Mouse (Mus musculus): ENCODE results near the gene Tbxa2r. TPM values are rescaled to one million over a fixed set of nuclear protein-coding genes. Genes with fewer than 3 reads are reported as not detected.

The Tbxa2r gene
- polyA plus RNA-seq, 1 experiment from 2014 or later = 23.1 TPM

DNA sequence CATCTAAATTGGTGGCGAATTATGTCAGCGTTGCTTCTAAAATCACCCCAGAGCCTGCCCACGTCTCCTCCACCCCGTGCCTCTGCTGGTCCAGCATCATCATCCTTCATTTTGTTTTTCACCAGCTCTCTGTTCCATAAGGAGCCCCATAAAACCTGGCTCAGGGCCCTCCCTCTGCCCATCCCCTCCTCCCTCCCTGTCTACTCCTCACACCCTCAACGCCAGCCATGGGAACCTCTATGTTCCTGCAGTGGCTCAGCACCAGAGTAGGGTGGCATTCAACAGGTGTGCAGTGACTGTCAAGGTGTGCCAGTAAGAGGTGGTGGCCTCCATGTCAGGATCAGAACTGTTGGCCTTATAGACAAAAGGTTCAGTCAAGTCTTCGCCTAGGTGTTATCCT, 33.3 kb upstream of the Tbxa2r start:
- WGBS = 92% methylated on average over 6 of the region's 6 CpGs

DNA sequence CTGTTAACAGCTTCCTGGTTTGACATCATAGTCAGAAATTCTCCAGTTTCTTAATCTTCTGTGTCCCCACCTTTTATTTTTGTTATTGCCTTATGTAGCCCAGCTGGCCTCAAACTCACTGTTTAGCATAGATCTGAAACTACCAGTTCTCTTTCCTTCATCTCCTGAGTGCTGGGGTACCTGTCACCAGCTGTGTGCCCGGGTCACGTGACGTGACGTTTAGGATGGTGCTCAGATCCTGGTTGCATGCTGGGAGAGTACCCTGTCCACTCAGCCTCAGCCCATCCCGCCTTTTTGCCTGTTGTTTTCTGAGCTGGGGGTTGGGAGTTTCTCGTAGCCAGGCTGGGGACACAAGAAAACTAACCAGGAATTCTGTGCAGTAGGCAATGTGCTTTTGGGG, 31.3 kb upstream of the Tbxa2r start:
- Histone ChIP-seq H3K4me1 (ENCODE audit: control insufficient read depth, insufficient read depth, low read length) (peaks cover 25% of the 10 kb centered on the region), H3K27ac (ENCODE audit: low read length) (peak overlapping the region; percentile 15; the same call in 1 of the 2 replicates), H3K27me3 (ENCODE audit: control insufficient read depth, insufficient read depth, low read length) (no peaks in the 10 kb centered on the region), H3K36me3 (ENCODE audit: control insufficient read depth, insufficient read depth, low read length) (no peaks in the 10 kb centered on the region), H3K4me3 (ENCODE audit: low read depth, low read length) (no peak overlapping the region), H3K4me2 (replicated peaks; ENCODE audit: low read depth, low read length) (no peak overlapping the region), H3K9me3 (ENCODE audit: control insufficient read depth, low read depth, low read length) (no peaks in the 10 kb centered on the region), H3K9ac (replicated peaks; ENCODE audit: low read depth, low read length) (no peak overlapping the region)
- WGBS = 78% methylated on average over 6 of the region's 6 CpGs
- no peak for ATAC-seq (ENCODE audit: insufficient number of reproducible peaks, insufficient read depth, low FRiP score, low read depth)

More for the DNA sequence above, 33.3 kb upstream of the Tbxa2r start:
- Histone ChIP-seq H3K4me3 (ENCODE audit: low read depth, low read length) (no peak overlapping the region), H3K27ac (ENCODE audit: low read length) (no peak overlapping the region), H3K4me2 (replicated peaks; ENCODE audit: low read depth, low read length) (no peak overlapping the region), H3K27me3 (ENCODE audit: control insufficient read depth, insufficient read depth, low read length) (no peaks in the 10 kb centered on the region; the same call in 1 of the 2 replicates), H3K9me3 (ENCODE audit: control insufficient read depth, low read depth, low read length) (no peaks in the 10 kb centered on the region), H3K9ac (replicated peaks; ENCODE audit: low read depth, low read length) (no peak overlapping the region), H3K36me3 (ENCODE audit: control insufficient read depth, insufficient read depth, low read length) (no peaks in the 10 kb centered on the region), H3K4me1 (ENCODE audit: control insufficient read depth, insufficient read depth, low read length) (peaks cover 19% of the 10 kb centered on the region)
- no peak for ATAC-seq (ENCODE audit: insufficient number of reproducible peaks, insufficient read depth, low FRiP score, low read depth)

DNA sequence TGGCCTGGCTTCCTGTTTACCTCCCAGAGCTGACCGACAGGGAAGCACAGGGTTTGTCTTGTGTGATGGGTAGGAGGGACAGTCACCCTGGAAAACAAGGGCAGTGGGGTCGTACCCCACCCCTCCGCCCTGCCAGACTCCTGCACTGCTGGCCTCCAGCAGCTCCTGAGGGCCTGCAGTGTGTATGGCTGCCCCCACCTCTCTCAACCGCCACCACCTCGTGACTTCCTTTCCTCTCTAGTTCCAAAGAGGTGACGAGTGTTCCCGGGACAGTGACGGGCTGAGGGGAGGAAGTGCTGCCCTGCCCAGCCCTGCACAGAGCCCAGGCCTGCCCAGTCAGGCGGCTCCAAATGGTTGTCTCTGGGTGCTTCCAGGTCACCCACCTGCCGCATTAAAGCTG, 30.7 kb upstream of the Tbxa2r start:
- no peaks in the 10 kb centered on the region for H3K27me3 ChIP-seq (ENCODE audit: control insufficient read depth, insufficient read depth, low read length)
- H3K27ac ChIP-seq (ENCODE audit: low read length) = peak overlapping the region; percentile 15; the same call in 1 of the 2 replicates
- H3K4me2 ChIP-seq (replicated peaks; ENCODE audit: low read depth, low read length) = no peak overlapping the region; the same call in 1 of the 2 replicates
- no peak overlapping the region for H3K4me3 ChIP-seq (ENCODE audit: low read depth, low read length)
- no peaks in the 10 kb centered on the region for H3K9me3 ChIP-seq (ENCODE audit: control insufficient read depth, low read depth, low read length)
- no peak overlapping the region for H3K9ac ChIP-seq (replicated peaks; ENCODE audit: low read depth, low read length)
- no peak for ATAC-seq (ENCODE audit: insufficient number of reproducible peaks, insufficient read depth, low FRiP score, low read depth)
- H3K36me3 ChIP-seq (ENCODE audit: control insufficient read depth, insufficient read depth, low read length) = no peaks in the 10 kb centered on the region
- H3K4me1 ChIP-seq (ENCODE audit: control insufficient read depth, insufficient read depth, low read length) = peaks cover 31% of the 10 kb centered on the region
- 50% methylated on average over 10 of the region's 10 CpGs for WGBS

DNA sequence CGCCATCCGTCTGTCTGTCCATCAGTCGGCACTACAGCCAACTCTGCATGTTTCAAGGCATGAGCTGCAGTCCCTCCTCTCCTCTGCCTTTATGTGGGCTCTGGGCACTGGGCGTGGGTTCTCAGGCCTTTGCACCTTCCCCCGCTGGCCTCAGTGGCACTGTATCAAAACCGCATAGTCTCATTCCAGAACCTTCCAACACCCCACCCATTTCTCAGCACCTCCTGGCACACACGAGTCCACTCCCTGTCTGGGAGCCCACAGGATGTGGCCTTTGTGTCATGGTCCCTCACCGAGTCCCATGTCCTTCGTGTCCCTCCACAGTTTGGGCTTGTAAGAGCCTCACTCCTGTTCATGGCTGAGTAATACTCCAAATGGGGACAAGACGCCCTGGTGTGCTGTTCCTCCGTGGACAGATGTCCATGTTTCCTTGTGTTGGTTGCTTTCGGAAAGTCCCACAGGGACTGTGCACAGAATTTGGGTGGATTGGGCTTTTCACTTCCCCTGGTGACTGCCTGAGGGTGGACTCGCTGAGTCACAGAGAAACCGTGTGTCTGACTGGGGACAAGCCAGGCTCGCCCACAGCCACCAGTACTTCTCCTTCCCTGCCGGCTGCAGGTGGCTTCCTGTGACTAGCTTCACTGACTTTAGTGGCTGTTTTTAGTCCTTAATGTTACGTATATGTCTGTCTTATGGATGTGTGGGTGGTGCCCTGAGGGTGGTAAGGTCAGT, 30.0 kb upstream of the Tbxa2r start:
- no peak for ATAC-seq (ENCODE audit: insufficient number of reproducible peaks, insufficient read depth, low FRiP score, low read depth)
- Histone ChIP-seq H3K4me3 (ENCODE audit: low read depth, low read length) (no peak overlapping the region), H3K27me3 (ENCODE audit: control insufficient read depth, insufficient read depth, low read length) (no peaks in the 10 kb centered on the region), H3K4me1 (ENCODE audit: control insufficient read depth, insufficient read depth, low read length) (peaks cover 33% of the 10 kb centered on the region), H3K36me3 (ENCODE audit: control insufficient read depth, insufficient read depth, low read length) (no peaks in the 10 kb centered on the region), H3K4me2 (replicated peaks; ENCODE audit: low read depth, low read length) (no peak overlapping the region), H3K27ac (ENCODE audit: low read length) (no peak overlapping the region), H3K9me3 (ENCODE audit: control insufficient read depth, low read depth, low read length) (no peaks in the 10 kb centered on the region), H3K9ac (replicated peaks; ENCODE audit: low read depth, low read length) (no peak overlapping the region)
- WGBS = 93% methylated on average over 17 of the region's 17 CpGs

DNA sequence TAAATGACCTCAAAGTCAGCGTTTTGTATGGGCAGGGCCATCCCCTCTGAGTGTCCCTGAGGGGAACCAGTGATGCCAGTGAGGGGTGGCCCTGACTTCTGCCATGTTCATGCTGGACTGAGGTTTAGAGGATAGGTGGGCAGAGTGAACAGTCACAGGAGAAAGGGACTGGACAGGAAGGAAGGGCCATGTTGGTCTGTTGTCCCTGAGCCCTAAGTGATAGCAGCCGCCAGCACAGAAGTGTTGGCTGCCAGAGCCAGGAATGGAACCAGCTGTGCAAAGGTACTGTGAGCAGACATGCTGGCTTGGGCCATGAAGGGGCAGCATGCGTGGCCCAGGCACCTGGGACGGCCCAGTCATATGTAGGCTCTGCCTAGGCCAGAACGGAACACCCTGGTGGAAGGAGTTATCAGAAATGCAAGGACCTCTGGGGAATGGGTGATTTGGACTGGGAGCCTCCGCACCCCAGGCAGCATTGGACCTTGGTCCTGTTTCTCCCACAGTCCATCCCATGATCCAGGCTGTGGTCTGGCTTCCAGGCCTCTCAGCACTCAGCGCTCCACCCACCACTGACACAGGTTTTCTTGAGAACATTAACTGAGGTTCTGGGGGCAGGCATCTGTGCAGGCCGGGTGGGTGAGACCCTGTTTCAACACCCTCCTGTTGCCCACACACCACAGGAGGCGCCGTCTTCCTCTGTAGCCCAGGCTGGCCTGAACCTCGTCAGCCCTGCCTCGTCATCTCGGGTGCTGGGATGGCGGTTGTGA, 28.8 kb upstream of the Tbxa2r start:
- no peak overlapping the region for H3K4me2 ChIP-seq (replicated peaks; ENCODE audit: low read depth, low read length)
- 84% methylated on average over 14 of the region's 14 CpGs for WGBS
- H3K9ac ChIP-seq (replicated peaks; ENCODE audit: low read depth, low read length) = no peak overlapping the region
- H3K4me1 ChIP-seq (ENCODE audit: control insufficient read depth, insufficient read depth, low read length) = peaks cover 23% of the 10 kb centered on the region; the same call in 1 of the 2 replicates
- no peak overlapping the region for H3K4me3 ChIP-seq (ENCODE audit: low read depth, low read length)
- no peaks in the 10 kb centered on the region for H3K36me3 ChIP-seq (ENCODE audit: control insufficient read depth, insufficient read depth, low read length)
- no peaks in the 10 kb centered on the region for H3K27me3 ChIP-seq (ENCODE audit: control insufficient read depth, insufficient read depth, low read length)
- ATAC-seq (ENCODE audit: insufficient number of reproducible peaks, insufficient read depth, low FRiP score, low read depth) = no peak
- H3K27ac ChIP-seq (ENCODE audit: low read length) = no peak overlapping the region
- no peaks in the 10 kb centered on the region for H3K9me3 ChIP-seq (ENCODE audit: control insufficient read depth, low read depth, low read length)

DNA sequence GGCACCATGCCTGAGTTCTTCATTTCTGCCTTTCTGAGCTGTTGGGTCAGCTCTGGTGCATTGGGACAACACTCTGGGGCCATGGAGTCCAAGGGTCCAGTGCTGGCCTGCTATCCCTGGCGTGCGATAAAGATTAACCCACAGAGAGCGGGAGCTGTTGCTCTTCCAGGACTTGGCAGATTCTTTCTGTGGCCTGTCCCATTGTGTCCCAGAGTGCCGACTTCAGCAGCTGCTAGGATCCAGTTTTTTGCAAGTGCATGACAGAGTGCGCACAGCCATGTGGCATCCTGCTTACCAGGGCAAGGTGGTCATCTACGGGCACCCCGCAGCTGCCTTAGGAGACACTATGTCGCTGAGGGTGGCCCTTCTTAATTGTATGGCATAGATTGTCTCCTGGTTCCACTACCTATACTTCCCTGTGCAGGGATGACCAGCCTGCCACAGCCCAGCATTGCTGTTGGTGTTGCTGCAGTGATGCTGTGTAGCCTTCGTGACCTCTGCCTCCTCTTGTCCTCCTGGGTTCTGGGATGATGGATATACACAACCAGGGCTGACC, 28.1 kb upstream of the Tbxa2r start:
- H3K4me2 ChIP-seq (replicated peaks; ENCODE audit: low read depth, low read length) = no peak overlapping the region
- H3K9ac ChIP-seq (replicated peaks; ENCODE audit: low read depth, low read length) = no peak overlapping the region
- no peaks in the 10 kb centered on the region for H3K9me3 ChIP-seq (ENCODE audit: control insufficient read depth, low read depth, low read length)
- H3K27ac ChIP-seq (ENCODE audit: low read length) = no peak overlapping the region
- H3K36me3 ChIP-seq (ENCODE audit: control insufficient read depth, insufficient read depth, low read length) = no peaks in the 10 kb centered on the region; the same call in 1 of the 2 replicates
- no peaks in the 10 kb centered on the region for H3K27me3 ChIP-seq (ENCODE audit: control insufficient read depth, insufficient read depth, low read length)
- H3K4me1 ChIP-seq (ENCODE audit: control insufficient read depth, insufficient read depth, low read length) = peaks cover 20% of the 10 kb centered on the region; the same call in 1 of the 2 replicates
- 77% methylated on average over 9 of the region's 9 CpGs for WGBS
- H3K4me3 ChIP-seq (ENCODE audit: low read depth, low read length) = no peak overlapping the region
- no peak for ATAC-seq (ENCODE audit: insufficient number of reproducible peaks, insufficient read depth, low FRiP score, low read depth)

DNA sequence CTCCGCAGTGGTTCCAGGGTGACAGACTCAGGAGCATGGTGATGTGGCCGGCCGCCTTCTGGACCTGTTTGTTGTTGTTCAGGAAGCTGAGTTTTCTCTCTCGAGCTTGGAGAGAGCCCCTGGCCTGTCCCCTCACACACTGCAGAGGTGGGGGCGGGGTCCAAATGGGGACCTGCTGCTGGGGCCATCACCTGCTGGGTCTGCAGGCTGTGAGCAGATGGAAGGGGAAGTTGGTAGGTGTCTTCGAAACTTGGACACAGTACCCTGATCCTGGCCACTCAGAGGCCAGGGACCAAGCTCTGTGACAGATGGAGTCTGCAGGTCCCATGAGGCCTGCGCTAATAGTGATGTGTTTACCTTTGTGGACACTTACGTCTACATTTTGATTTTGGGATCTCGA, 27.2 kb upstream of the Tbxa2r start:
- WGBS = 72% methylated on average over 9 of the region's 9 CpGs
- H3K36me3 ChIP-seq (ENCODE audit: control insufficient read depth, insufficient read depth, low read length) = peaks cover 8% of the 10 kb centered on the region; the same call in 1 of the 2 replicates
- peaks cover 19% of the 10 kb centered on the region; the same call in 1 of the 2 replicates for H3K4me1 ChIP-seq (ENCODE audit: control insufficient read depth, insufficient read depth, low read length)
- no peaks in the 10 kb centered on the region for H3K9me3 ChIP-seq (ENCODE audit: control insufficient read depth, low read depth, low read length)
- no peak overlapping the region for H3K27ac ChIP-seq (ENCODE audit: low read length)
- H3K4me3 ChIP-seq (ENCODE audit: low read depth, low read length) = no peak overlapping the region
- H3K9ac ChIP-seq (replicated peaks; ENCODE audit: low read depth, low read length) = no peak overlapping the region
- ATAC-seq (ENCODE audit: insufficient number of reproducible peaks, insufficient read depth, low FRiP score, low read depth) = no peak
- H3K27me3 ChIP-seq (ENCODE audit: control insufficient read depth, insufficient read depth, low read length) = no peaks in the 10 kb centered on the region
- H3K4me2 ChIP-seq (replicated peaks; ENCODE audit: low read depth, low read length) = no peak overlapping the region

DNA sequence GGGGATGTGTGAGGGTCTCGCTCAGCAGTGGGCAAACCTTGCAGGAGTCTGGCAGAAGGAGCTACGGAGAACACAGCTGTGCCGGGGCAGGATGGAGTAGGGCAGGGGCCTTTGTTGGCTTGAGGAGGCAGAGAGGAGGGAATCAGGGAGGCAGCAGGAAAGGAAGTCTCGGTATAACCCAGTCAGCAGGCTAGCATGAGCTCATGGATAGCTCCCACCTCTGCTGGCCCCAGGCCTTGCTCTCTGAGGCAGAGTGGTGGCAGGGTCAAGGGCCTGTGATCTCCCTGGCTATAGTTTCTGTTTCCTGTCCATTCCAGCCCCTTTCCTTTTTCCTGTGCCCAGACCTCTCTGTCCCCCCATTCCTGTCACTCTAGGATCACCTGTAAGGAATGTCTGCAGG, 26.2 kb upstream of the Tbxa2r start:
- H3K9ac ChIP-seq (replicated peaks; ENCODE audit: low read depth, low read length) = no peak overlapping the region; the same call in 1 of the 2 replicates
- H3K4me1 ChIP-seq (ENCODE audit: control insufficient read depth, insufficient read depth, low read length) = peaks cover 19% of the 10 kb centered on the region; the same call in 1 of the 2 replicates

More for the DNA sequence above, 26.2 kb upstream of the Tbxa2r start:
- 71% methylated on average over 4 of the region's 4 CpGs for WGBS
- Histone ChIP-seq H3K4me2 (replicated peaks; ENCODE audit: low read depth, low read length) (no peak overlapping the region), H3K27me3 (ENCODE audit: control insufficient read depth, insufficient read depth, low read length) (no peaks in the 10 kb centered on the region), H3K36me3 (ENCODE audit: control insufficient read depth, insufficient read depth, low read length) (peaks cover 17% of the 10 kb centered on the region), H3K27ac (ENCODE audit: low read length) (no peak overlapping the region), H3K9me3 (ENCODE audit: control insufficient read depth, low read depth, low read length) (no peaks in the 10 kb centered on the region), H3K4me3 (ENCODE audit: low read depth, low read length) (no peak overlapping the region)
- no peak for ATAC-seq (ENCODE audit: insufficient number of reproducible peaks, insufficient read depth, low FRiP score, low read depth)
